Mouse (Mus musculus) myocyte (in vitro differentiated cells): ENCODE data around the gene Tmprss9.
A peak's percentile ranks its signal among the peaks of the same experiment; 100 is the strongest.

Source experiments
- E2F4 ChIP-seq: IDR thresholded peaks from one replicate; pipeline ENCODE4 v1.6.1; 2011; ENCODE audit warnings: mild to moderate bottlenecking, control low read depth, moderate library complexity; ENCODE audit not compliant: insufficient read depth
- MAX ChIP-seq: IDR thresholded peaks from one replicate; pipeline ENCODE4 v1.6.1; 2011; ENCODE audit warnings: low read depth, mild to moderate bottlenecking, control low read depth
- MYOD1 ChIP-seq, 3 experiments: IDR thresholded peaks; one replicate each; pipeline ENCODE4 v1.6.1; 2011; ENCODE audit warnings: control low read depth in 2 of 3, low read depth in 2 of 3, mild to moderate bottlenecking in 2 of 3, moderate library complexity in 1 of 3; ENCODE audit not compliant: insufficient read length in 2 of 3, control insufficient read depth in 1 of 3
- POLR2A ChIP-seq: IDR thresholded peaks from one replicate; pipeline ENCODE4 v1.6.1; 2011; ENCODE audit warnings: low read depth, mild to moderate bottlenecking, control low read depth, moderate library complexity; ENCODE audit not compliant: insufficient read length
- TCF12 ChIP-seq: IDR thresholded peaks from one replicate; pipeline ENCODE4 v1.6.1; 2011; ENCODE audit warnings: mild to moderate bottlenecking, control low read depth; ENCODE audit not compliant: poor library complexity, insufficient read depth, severe bottlenecking
- USF1 ChIP-seq: IDR thresholded peaks from one replicate; pipeline ENCODE4 v1.6.1; 2011; ENCODE audit warnings: low read depth, mild to moderate bottlenecking, control low read depth, moderate library complexity

DNA sequence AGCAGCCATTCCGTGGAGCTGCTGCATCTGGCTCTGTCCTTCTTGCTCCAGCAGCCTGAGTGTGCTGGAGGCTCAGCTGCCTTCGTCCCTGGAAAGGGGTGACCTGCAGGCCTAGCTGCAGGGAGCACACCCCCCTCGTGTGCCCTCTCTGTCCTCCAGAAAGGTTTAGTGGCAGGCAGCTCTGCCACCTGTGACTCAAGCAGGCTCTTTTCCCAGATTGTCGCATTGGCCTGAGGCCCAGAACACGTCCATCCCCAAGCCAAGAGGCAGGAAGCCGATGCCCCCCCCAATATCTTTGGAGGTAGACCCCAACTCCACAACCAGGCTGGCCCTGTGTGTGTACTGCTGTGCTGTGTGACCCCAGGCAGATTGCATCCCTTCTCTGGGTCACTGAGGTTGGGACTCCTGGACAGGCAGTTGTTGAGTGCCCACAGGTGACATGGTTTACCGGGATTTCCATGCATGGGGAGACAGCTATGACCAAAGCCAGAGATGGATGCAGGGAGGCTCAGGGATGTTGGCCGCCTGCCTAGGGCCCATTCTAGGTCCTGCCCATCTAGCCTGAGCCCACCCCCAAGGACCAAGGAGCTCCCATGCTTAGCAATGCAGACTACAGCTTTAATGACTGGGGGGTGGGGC, 26.5 kb upstream of the Tmprss9 start:
- TF ChIP-seq E2F4 (no peak), USF1 (no peak), POLR2A (no peak), MAX (no peak), MYOD1 (IDR thresholded peaks at IDR 0.05; ENCODE audit: control insufficient read depth in 1 of 3, insufficient read length in 2 of 3, low read depth in 2 of 3) (peak in 1 of 3 experiments; percentile 7), TCF12 (no peak)
